Mouse (Mus musculus) spleen, postnatal 10 days (tissue): ENCODE measurements around the gene Pde10a.

Experiments used
- DNase-seq, 2 experiments: peaks; one replicate each; pipeline ENCODE4 v3.0.0; 2021 to 2022; ENCODE audit warnings: low spot score in 2 of 2

The Pde10a gene

DNA sequence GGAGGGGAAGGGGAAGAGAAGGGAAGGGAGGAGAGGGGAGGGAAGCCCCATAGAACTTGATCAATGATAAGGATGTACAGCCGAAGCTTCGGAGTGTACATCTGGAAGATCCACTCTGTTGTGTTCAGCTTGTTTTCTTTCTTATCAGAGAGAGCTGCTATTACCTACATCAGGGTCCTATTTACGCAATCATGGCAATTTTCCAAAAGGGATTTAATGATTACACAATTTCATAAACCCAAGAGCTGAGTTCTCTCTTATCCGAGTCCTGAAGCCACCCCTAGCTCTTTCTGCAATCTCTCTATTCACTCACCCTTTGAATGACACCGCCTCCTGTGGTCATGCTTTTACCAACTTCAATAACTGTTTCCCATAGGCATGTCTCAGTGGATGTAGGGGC, 508.3 kb downstream of the Pde10a start:
- no peak for DNase-seq

DNA sequence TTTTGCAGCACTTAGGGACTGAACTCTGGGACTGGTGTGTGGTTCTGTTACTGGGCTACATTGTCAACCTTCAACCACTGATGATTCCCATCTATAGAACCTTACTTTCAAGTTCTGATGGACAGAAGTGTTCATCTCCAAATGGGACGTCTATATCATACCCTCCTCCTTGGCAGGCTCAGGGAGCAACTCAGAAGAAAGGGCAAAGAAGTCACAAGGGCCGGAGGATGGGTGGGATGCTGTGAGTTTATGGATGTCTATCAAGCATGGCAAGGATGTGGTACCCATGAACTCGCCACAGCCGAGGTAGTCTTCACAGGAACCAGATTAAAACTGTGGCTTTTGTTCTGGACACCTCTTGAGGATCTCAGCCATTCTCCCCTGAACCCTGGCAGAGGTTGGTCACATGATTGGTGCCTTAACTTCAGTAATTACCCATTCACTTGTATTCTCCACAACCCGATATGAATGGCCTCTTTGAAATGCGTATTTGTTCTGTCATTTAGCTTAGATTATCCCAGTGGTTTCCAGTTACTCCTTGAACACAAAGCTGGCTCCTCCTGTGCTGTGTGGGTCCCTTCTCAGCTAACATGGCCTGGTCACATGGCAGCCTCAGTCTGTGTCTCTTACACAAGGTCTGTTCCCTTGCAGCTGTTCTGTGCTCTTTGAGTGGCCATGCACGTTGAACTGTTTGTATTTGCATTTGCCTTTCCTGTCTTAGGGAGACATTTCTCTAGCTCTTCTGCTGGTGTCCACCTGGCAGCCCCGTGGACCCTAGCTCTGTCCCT, 510.6 kb downstream of the Pde10a start:
- no peak for DNase-seq
